Mouse (Mus musculus) forebrain, embryonic 11.5 days (tissue): ENCODE measurements around the gene Dtnb. TPM values are rescaled to one million over a fixed set of nuclear protein-coding genes. Genes with fewer than 3 reads are reported as not detected.

ENCODE experiments used
- ATAC-seq: fragments of 200-750 bp; cut with Nextera tagmentation; replicated peaks from 2 replicates; pipeline ENCODE4 v1.8.0; 2017; ENCODE audit warnings: moderate TSS enrichment; ENCODE audit not compliant: low FRiP score
- DNase-seq: peaks from one replicate; pipeline ENCODE4 v3.0.0-alpha.2; 2017; ENCODE audit warnings: low spot score
- H3K27ac ChIP-seq: fragments of 300-500 bp; sonication (generic); 2 replicates; pipeline ENCODE4 v1.5.1; 2014; ENCODE audit warnings: low read depth, low read length
- H3K27me3 ChIP-seq: fragments of 300-500 bp; sonication (generic); 2 replicates; pipeline ENCODE4 v1.6.1; 2014; ENCODE audit warnings: mild to moderate bottlenecking, low read length, mixed read lengths; ENCODE audit not compliant: control insufficient read depth, insufficient read depth
- H3K36me3 ChIP-seq: fragments of 300-500 bp; sonication (generic); 2 replicates; pipeline ENCODE4 v1.6.1; 2014; ENCODE audit warnings: mild to moderate bottlenecking, low read length, moderate library complexity, mixed read lengths; ENCODE audit not compliant: control insufficient read depth, insufficient read depth
- H3K4me1 ChIP-seq: fragments of 300-500 bp; sonication (generic); replicated peaks from 2 replicates; pipeline ENCODE4 v1.6.1; 2014; ENCODE audit warnings: low read length, mixed read lengths; ENCODE audit not compliant: control insufficient read depth, insufficient read depth
- H3K4me2 ChIP-seq: fragments of 300-500 bp; sonication (generic); 2 replicates; pipeline ENCODE4 v1.6.1; 2014; ENCODE audit warnings: low read depth, mild to moderate bottlenecking, low read length, moderate library complexity, mixed read lengths; ENCODE audit not compliant: severe bottlenecking
- H3K4me3 ChIP-seq: fragments of 300-500 bp; sonication (generic); 2 replicates; pipeline ENCODE4 v1.5.1; 2014; ENCODE audit warnings: low read depth, low read length
- H3K9ac ChIP-seq: fragments of 300-500 bp; sonication (generic); 2 replicates; pipeline ENCODE4 v1.6.1; 2014; ENCODE audit warnings: low read length
- H3K9me3 ChIP-seq: fragments of 300-500 bp; sonication (generic); 2 replicates; pipeline ENCODE4 v1.6.1; 2016; ENCODE audit warnings: low read length, mixed read lengths; ENCODE audit not compliant: control insufficient read depth
- WGBS: fragments of 180-500 bp; shearing (Covaris S2); extraction: QIAGEN DNeasy Blood & Tissue Kit; methylation state at CpG from one replicate; pipeline ENCODE4 v1.1.7; 2014; 5-methylcytosine and 5-hydroxymethylcytosine counted together
- polyA plus RNA-seq: library from polyadenylated mRNA; unstranded; fragments of >200 nt; fragmentation: Nextera tagmentation; extraction: Ambion mirVana; gene quantifications from 2 replicates; pipeline ENCODE4 v1.2.1, GENCODE M21; 2014

The Dtnb gene
- polyA plus RNA-seq, 1 experiment from 2014 or later: 37.8 TPM

DNA sequence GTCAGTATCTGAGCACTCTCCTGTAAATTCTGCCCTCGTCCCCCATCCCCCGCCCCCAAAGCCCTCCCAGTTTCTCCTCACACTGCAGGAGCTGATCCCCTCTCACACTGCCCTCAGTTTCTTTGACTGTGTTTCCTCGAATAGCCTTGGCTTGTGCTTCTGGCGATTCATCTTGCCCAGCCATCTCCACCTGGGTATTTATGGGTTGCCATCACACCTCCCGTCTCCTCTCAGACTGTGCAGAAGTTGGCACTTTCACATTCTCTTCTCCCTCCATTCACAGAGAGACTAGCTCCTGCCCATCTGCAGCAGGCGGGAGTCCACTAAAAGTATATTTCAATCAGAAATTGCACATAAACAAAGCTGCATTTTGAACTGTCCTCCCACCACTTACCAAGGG lies 25.4 kb upstream of the Dtnb start:
- Histone ChIP-seq H3K4me1 (no peaks in the 10 kb centered on the region), H3K27me3 (no peaks in the 10 kb centered on the region), H3K4me3 (no peak overlapping the region), H3K36me3 (no peaks in the 10 kb centered on the region), H3K4me2 (no peak overlapping the region), H3K27ac (no peak overlapping the region), H3K9ac (no peak overlapping the region), H3K9me3 (no peaks in the 10 kb centered on the region)
- no peak for ATAC-seq
- WGBS: 24% methylated on average over 6 of the region's 6 CpGs
- DNase-seq: no peak

DNA sequence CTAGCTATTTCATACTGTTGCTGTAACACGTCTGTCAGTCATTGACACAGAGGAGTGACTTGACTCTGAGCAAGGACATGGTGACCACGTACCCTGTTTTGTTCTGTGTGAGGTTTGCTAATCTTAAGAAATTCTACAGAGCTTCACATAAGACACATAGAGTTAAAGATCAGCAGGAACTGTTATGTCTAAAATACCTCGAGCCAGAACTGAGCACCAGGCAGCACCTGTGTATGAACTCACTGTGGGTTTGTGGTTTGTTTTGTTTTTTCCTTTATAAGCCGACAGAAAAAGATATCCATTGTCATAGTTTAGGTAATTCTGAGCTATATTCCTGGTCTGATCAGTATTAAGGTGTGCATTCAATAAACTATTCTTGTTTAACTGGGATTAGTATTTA lies 24.7 kb upstream of the Dtnb start:
- WGBS: 46% methylated on average over 4 of the region's 4 CpGs
- H3K4me2 ChIP-seq: no peak overlapping the region
- no peaks in the 10 kb centered on the region for H3K27me3 ChIP-seq
- no peak overlapping the region for H3K4me3 ChIP-seq
- H3K4me1 ChIP-seq: no peaks in the 10 kb centered on the region
- no peak for ATAC-seq
- H3K36me3 ChIP-seq: no peaks in the 10 kb centered on the region
- no peaks in the 10 kb centered on the region for H3K9me3 ChIP-seq
- H3K27ac ChIP-seq: no peak overlapping the region
- DNase-seq: no peak
- no peak overlapping the region for H3K9ac ChIP-seq

GRCm38 (mm10) chr12:3547911-3548310 lies 24.3 kb upstream of the Dtnb start:
- no peak overlapping the region for H3K9ac ChIP-seq
- 64% methylated on average over 3 of the region's 3 CpGs for WGBS
- H3K4me2 ChIP-seq: no peak overlapping the region
- no peak overlapping the region for H3K4me3 ChIP-seq
- H3K4me1 ChIP-seq: no peaks in the 10 kb centered on the region
- H3K36me3 ChIP-seq: no peaks in the 10 kb centered on the region
- ATAC-seq (no peak), DNase-seq (no peak)
- H3K27me3 ChIP-seq: no peaks in the 10 kb centered on the region
- no peak overlapping the region for H3K27ac ChIP-seq
- no peaks in the 10 kb centered on the region for H3K9me3 ChIP-seq

GRCm38 (mm10) chr12:3548582-3549211 lies 23.5 kb upstream of the Dtnb start:
- ATAC-seq (no peak), DNase-seq (no peak)
- WGBS: 58% methylated on average over 5 of the region's 5 CpGs

GRCm38 (mm10) chr12:3550280-3550679 lies 21.9 kb upstream of the Dtnb start:
- Histone ChIP-seq H3K36me3 (no peaks in the 10 kb centered on the region), H3K4me2 (0 out of 2 replicates have a peak overlapping the region, but pooled peaks have one; percentile 2), H3K9me3 (no peaks in the 10 kb centered on the region), H3K27ac (no peak overlapping the region), H3K4me3 (no peak overlapping the region), H3K4me1 (no peaks in the 10 kb centered on the region), H3K27me3 (no peaks in the 10 kb centered on the region), H3K9ac (no peak overlapping the region)
- WGBS: 7% methylated on average over 13 of the region's 13 CpGs
- ATAC-seq: peak; percentile 42; the same call in 1 of the 2 replicates
- peak; percentile 82 for DNase-seq

More at GRCm38 (mm10) chr12:3548582-3549211, 23.5 kb upstream of the Dtnb start:
- Histone ChIP-seq H3K9ac (no peak overlapping the region), H3K4me3 (no peak overlapping the region), H3K36me3 (no peaks in the 10 kb centered on the region), H3K27ac (no peak overlapping the region), H3K27me3 (no peaks in the 10 kb centered on the region), H3K4me2 (no peak overlapping the region), H3K4me1 (no peaks in the 10 kb centered on the region), H3K9me3 (no peaks in the 10 kb centered on the region)

DNA sequence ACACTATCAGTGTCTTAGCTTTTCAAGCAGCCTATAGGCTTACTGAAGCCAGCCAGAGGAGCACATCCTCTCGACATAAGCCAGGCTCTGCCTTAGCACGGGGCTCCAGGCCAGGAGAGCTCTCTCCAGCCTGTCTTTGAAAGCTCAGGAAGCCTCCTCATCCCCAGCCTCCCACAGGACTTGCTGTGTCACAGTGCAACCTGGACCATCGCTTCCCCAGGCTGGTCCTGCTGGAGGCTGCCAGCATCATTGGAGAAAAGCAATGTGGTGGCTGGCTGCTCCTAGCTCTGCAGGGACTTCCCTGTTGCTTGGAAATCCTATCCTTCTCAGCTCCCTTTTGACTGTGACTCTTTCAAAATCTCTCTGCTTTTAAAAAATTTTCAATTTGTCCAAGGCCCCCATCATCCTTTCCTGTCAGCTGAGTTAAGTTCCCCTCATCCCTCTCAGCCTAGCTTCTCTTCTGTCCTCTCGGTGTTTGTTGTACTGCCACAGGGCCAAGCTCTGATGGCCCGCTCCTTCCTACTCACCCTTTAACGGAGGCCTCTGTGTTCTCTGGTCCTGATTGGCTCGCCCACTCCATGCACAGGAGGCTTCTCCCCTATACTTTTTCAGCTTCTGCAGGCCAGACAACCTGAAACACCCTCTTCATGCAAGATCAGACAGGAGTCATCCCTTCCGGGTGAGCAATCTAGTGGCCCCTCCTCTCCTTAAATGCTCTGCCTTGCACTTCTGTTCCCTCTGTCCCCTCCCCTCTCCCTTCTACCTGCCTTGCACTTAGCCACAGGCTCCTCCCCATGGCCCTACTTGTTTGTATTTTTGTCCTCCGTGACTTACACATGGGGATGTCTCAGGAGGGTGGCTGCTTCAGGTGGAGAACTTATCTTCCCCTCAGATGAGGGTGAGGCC lies 14.5 kb upstream of the Dtnb start:
- DNase-seq (no peak), ATAC-seq (no peak)
- Histone ChIP-seq H3K4me2 (no peak overlapping the region), H3K27ac (no peak overlapping the region), H3K4me1 (no peaks in the 10 kb centered on the region), H3K27me3 (no peaks in the 10 kb centered on the region), H3K9me3 (no peaks in the 10 kb centered on the region), H3K36me3 (no peaks in the 10 kb centered on the region), H3K4me3 (no peak overlapping the region), H3K9ac (no peak overlapping the region)
- WGBS: 56% methylated on average over 9 of the region's 9 CpGs

DNA sequence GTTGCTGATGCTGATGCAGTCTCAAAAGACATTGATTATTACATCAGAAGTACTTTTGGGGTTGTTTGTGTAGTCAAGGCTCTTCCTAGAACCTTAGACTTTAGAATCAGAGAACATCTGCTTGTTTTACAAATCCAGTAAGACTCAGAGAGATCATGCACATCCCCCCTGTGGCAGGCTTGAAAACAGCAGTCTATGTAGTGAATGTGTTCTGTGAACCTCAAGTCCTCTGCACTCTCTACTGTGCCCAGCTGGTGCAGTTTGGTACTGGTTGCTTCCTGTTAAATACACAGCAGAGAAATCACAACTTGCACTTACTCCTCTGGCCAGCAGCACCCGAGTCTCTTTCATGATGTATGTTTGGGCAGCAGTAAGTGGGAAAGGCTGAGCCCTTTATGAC lies 11.6 kb upstream of the Dtnb start:
- Histone ChIP-seq H3K9me3 (no peaks in the 10 kb centered on the region), H3K4me2 (no peak overlapping the region), H3K27ac (no peak overlapping the region), H3K36me3 (no peaks in the 10 kb centered on the region), H3K9ac (no peak overlapping the region), H3K4me3 (no peak overlapping the region), H3K27me3 (no peaks in the 10 kb centered on the region), H3K4me1 (no peaks in the 10 kb centered on the region)
- WGBS: 48% methylated on average over 1 of the region's 1 CpGs
- ATAC-seq: no peak
- peak; percentile 63 for DNase-seq

GRCm38 (mm10) chr12:3561032-3561431 lies 11.1 kb upstream of the Dtnb start:
- WGBS: 84% methylated on average over 6 of the region's 6 CpGs
- Histone ChIP-seq H3K4me1 (no peaks in the 10 kb centered on the region), H3K27me3 (no peaks in the 10 kb centered on the region), H3K36me3 (no peaks in the 10 kb centered on the region), H3K9me3 (no peaks in the 10 kb centered on the region), H3K4me3 (no peak overlapping the region), H3K9ac (no peak overlapping the region), H3K4me2 (no peak overlapping the region), H3K27ac (no peak overlapping the region)
- DNase-seq: peak; percentile 24
- no peak for ATAC-seq
